Mouse (Mus musculus) liver, embryonic 11.5 days (tissue): ENCODE results near the gene Vgll1. TPM values are rescaled to one million over a fixed set of nuclear protein-coding genes. Genes with fewer than 3 reads are reported as not detected.
A peak's percentile ranks its signal among the peaks of the same experiment; 100 is the strongest.

ENCODE experiments used
- ATAC-seq: fragments of 200-750 bp; cut with Nextera tagmentation; replicated peaks from 2 replicates; pipeline ENCODE4 v1.8.0; 2017; ENCODE audit warnings: moderate number of reproducible peaks, mild to moderate bottlenecking, moderate TSS enrichment, moderate library complexity; ENCODE audit not compliant: low FRiP score
- DNase-seq: peaks from one replicate; pipeline ENCODE4 v3.0.0-alpha.2; 2017; ENCODE audit warnings: low spot score
- H3K27ac ChIP-seq: fragments of 300-500 bp; sonication (generic); 2 replicates; pipeline ENCODE4 v1.5.1; 2014; ENCODE audit warnings: mild to moderate bottlenecking, low read depth, low read length, control low read depth
- H3K27me3 ChIP-seq: fragments of 300-500 bp; sonication (generic); replicated peaks from 2 replicates; pipeline ENCODE4 v1.6.1; 2014; ENCODE audit warnings: low read length, mixed read lengths; ENCODE audit not compliant: control insufficient read depth, insufficient read depth
- H3K36me3 ChIP-seq: fragments of 300-500 bp; sonication (generic); 2 replicates; pipeline ENCODE4 v1.6.1; 2014; ENCODE audit warnings: mild to moderate bottlenecking, low read length, moderate library complexity, mixed read lengths; ENCODE audit not compliant: control insufficient read depth, insufficient read depth
- H3K4me1 ChIP-seq: fragments of 300-500 bp; sonication (generic); replicated peaks from 2 replicates; pipeline ENCODE4 v1.6.1; 2014; ENCODE audit warnings: low read length, mixed read lengths; ENCODE audit not compliant: control insufficient read depth, insufficient read depth
- H3K4me2 ChIP-seq: fragments of 300-500 bp; sonication (generic); 2 replicates; pipeline ENCODE4 v1.6.1; 2014; ENCODE audit warnings: mild to moderate bottlenecking, control low read depth, moderate library complexity
- H3K4me3 ChIP-seq: fragments of 300-500 bp; sonication (generic); 2 replicates; pipeline ENCODE4 v1.5.1; 2014; ENCODE audit warnings: low read depth, low read length, control low read depth
- H3K9ac ChIP-seq: fragments of 300-500 bp; sonication (generic); 2 replicates; pipeline ENCODE4 v1.6.1; 2014; ENCODE audit warnings: low read depth, low read length, control low read depth
- H3K9me3 ChIP-seq: fragments of 300-500 bp; sonication (generic); 2 replicates; pipeline ENCODE4 v1.6.1; 2016; ENCODE audit warnings: low read length, inconsistent platforms, mixed read lengths; ENCODE audit not compliant: control insufficient read depth
- WGBS: fragments of 180-500 bp; shearing (Covaris S2); extraction: QIAGEN DNeasy Blood & Tissue Kit; methylation state at CpG from one replicate; pipeline ENCODE4 v1.1.7; 2014; 5-methylcytosine and 5-hydroxymethylcytosine counted together
- polyA plus RNA-seq: library from polyadenylated mRNA; unstranded; fragments of >200 nt; fragmentation: Nextera tagmentation; extraction: Ambion mirVana; gene quantifications from 2 replicates; pipeline ENCODE4 v1.2.1, GENCODE M21; 2014

The Vgll1 gene
- polyA plus RNA-seq = not detected in 2 replicates

DNA sequence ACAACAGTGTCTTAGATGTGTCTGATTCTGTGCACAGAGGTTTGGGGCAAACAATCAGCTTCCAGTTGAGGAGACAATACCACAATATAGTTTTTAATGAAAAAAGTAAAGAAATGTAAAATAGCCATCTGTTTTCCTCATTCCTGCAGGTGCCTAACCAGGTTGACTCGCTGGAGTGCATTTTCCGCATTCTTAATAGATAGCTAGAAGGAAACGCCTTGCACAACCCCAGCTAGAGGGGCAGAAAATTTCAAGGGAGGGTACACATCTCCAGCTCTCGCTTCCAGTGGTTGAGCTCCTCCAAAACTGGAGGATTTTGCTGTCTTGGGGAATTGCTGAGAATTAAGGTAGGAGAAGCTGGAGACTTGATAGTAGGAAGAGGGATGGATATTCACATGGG lies at the start of gene Vgll1:
Vgll1 (plus strand) TSS at position 301 of the 400 bp plus-strand sequence.
- Histone ChIP-seq H3K36me3 (no peaks in the 10 kb centered on the region), H3K27me3 (no peaks in the 10 kb centered on the region), H3K4me2 (no peak within 1 kb of the TSS), H3K9me3 (no peaks in the 10 kb centered on the region), H3K4me3 (no peak within 1 kb of the TSS), H3K9ac (no peak within 1 kb of the TSS), H3K4me1 (no peaks in the 10 kb centered on the region), H3K27ac (no peak within 1 kb of the TSS)
- WGBS = 82% methylated on average over 4 of the region's 4 CpGs
- DNase-seq = no peak
- no peak for ATAC-seq

DNA sequence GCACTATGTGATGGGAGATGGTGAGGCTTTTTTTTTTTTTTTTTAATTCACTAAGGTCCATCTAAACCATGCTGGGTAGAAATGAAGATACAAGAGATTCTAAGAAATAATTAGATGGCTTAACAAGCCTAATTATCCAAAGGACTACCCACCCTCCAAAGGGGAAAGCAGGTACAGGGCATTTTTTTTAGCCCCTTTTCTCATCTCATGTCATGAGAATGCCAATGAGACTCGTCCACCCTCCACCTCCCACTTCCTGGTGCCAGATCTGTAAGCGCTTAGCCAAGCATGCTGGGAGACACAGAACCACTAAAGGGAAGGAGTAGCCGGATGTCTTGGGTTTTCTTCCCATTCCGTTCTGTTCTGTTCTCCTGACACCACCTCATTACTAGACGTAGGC lies 45.1 kb upstream of the Vgll1 start, which contains the start of gene Brs3:
Brs3 (plus strand) TSS at position 301 of the 400 bp plus-strand sequence.
- ATAC-seq (no peak), DNase-seq (no peak)
- Histone ChIP-seq H3K4me2 (no peak within 1 kb of the TSS), H3K36me3 (no peaks in the 10 kb centered on the region), H3K4me3 (no peak within 1 kb of the TSS), H3K4me1 (no peaks in the 10 kb centered on the region), H3K9me3 (no peaks in the 10 kb centered on the region), H3K27me3 (no peaks in the 10 kb centered on the region), H3K9ac (no peak within 1 kb of the TSS), H3K27ac (no peak within 1 kb of the TSS)
- 72% methylated on average over 5 of the region's 5 CpGs for WGBS

DNA sequence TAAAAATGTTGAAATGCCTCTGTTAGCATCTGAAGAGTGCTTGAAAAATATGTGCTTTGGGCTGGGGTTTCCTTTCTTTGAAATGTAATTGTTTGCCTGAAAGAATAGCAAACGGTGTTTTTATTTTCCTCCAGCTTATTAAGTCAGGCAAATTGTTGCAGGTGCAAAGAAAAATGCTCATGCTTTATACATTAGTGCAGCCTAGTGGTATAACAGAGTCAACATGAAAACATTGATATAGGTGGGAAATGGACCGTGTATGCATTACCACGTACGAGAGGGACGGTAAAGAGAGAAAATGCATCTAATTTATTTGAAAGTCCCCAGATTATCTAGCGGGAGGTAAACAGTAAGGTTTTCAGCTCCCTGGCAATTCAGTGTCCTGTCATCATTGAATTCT lies 44.0 kb upstream of the Vgll1 start:
- no peak for ATAC-seq
- no peaks in the 10 kb centered on the region for H3K9me3 ChIP-seq
- no peaks in the 10 kb centered on the region for H3K4me1 ChIP-seq
- H3K4me2 ChIP-seq = no peak overlapping the region
- DNase-seq = no peak
- H3K9ac ChIP-seq = no peak overlapping the region
- H3K36me3 ChIP-seq = no peaks in the 10 kb centered on the region
- no peaks in the 10 kb centered on the region for H3K27me3 ChIP-seq
- no peak overlapping the region for H3K27ac ChIP-seq
- WGBS = 84% methylated on average over 6 of the region's 6 CpGs
- H3K4me3 ChIP-seq = no peak overlapping the region

DNA sequence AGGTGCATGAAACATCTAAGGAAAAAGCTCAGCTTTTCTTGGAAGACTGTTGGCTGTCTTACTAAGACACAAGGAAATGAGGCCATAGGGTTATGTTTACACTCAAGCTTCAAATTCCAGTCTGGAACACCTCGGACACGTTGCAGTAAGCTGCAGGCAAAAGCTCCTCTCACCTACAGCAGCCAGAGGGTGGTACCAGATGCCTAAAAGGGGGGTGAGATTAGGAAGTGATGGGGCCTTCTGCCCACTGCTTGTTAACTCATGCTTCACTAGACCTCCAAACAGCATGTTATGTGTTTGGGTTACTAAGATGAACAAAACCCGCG lies 35.1 kb upstream of the Vgll1 start:
- Histone ChIP-seq H3K9me3 (no peaks in the 10 kb centered on the region), H3K27me3 (no peaks in the 10 kb centered on the region), H3K4me2 (peak overlapping the region; percentile 55), H3K36me3 (no peaks in the 10 kb centered on the region), H3K9ac (peak overlapping the region; percentile 74), H3K27ac (peak overlapping the region; percentile 80), H3K4me3 (peak overlapping the region; percentile 60), H3K4me1 (no peaks in the 10 kb centered on the region)
- DNase-seq (no peak), ATAC-seq (peak; percentile 46; the same call in 1 of the 2 replicates)
- 16% methylated on average over 4 of the region's 4 CpGs for WGBS

DNA sequence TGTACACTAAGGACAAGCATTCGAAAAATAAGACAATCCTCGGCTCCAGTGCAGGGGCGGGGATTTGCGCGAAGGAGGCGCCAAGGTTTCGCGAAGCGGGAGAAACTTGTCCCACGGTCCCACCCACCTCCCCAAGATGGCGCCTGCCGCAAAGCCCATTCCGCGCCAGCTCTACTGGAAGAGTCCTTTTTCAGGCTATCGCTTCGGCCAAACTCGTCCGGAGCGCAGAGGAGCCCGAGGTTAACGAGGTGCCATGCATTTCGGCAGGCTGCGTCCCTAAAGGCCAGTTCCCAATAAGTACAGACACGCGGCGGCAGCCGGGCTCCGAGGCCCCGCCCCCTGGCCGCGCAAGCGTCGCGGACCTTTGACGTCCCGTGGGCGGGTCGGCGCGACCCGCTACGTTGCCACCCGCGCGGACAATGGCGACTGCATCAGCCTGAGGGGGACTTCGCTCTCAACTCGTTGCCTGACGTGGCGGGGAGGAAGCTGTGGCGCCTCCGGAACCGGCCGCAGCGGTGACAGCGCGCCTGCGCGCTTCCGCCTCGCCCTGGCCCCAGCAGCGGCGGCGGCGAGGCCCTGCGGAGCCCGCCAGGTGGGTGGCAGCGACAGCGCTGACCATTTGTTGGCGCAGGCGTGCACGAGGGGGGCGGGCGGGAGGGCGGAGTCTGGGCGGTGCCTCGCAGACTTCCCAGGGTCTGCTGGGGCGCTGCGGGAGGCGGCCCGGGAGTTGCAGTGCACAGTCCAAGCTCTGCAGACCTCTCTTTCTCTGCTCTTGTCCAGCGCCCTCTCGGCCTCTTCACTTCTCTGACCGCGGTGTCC lies 34.5 kb upstream of the Vgll1 start, which contains the start of gene Htatsf1:
Htatsf1 (plus strand) TSS at position 410 of the 819 bp plus-strand sequence.
- 14% methylated on average over 68 of the region's 85 CpGs for WGBS
- H3K36me3 ChIP-seq = no peaks in the 10 kb centered on the region
- H3K27me3 ChIP-seq = no peaks in the 10 kb centered on the region
- peak within 1 kb of the TSS; percentile 60 for H3K4me3 ChIP-seq
- peak within 1 kb of the TSS; percentile 80 for H3K27ac ChIP-seq
- H3K4me2 ChIP-seq = peak within 1 kb of the TSS; percentile 55
- H3K9me3 ChIP-seq = no peaks in the 10 kb centered on the region
- peak; percentile 79 for DNase-seq
- no peaks in the 10 kb centered on the region for H3K4me1 ChIP-seq
- peak; percentile 97 for ATAC-seq
- H3K9ac ChIP-seq = peak within 1 kb of the TSS; percentile 74

DNA sequence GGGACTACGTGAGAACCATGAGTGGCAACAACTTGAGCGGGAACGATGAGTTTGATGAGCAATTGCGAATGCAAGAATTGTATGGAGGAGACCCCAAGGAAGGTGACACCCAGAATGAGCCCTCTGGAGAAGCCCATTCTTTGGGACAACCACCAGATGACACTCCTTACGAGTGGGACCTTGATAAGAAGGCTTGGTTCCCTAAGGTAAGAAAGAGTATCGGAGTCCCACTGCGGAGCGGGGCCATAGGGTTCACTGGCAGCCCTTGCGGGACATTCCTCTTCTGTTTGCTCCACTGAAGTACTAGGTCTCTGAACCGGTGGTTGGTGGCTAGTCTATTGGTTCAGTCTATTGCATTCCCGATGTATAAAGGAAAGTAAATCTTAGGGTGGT lies 33.9 kb upstream of the Vgll1 start:
- Histone ChIP-seq H3K36me3 (no peaks in the 10 kb centered on the region), H3K9ac (peak overlapping the region; percentile 74), H3K4me2 (peak overlapping the region; percentile 53), H3K4me1 (no peaks in the 10 kb centered on the region), H3K4me3 (peak overlapping the region; percentile 60), H3K27ac (no peak overlapping the region), H3K27me3 (no peaks in the 10 kb centered on the region), H3K9me3 (no peaks in the 10 kb centered on the region)
- WGBS = 19% methylated on average over 11 of the region's 11 CpGs
- ATAC-seq (peak; percentile 30; the same call in 1 of the 2 replicates), DNase-seq (no peak)

DNA sequence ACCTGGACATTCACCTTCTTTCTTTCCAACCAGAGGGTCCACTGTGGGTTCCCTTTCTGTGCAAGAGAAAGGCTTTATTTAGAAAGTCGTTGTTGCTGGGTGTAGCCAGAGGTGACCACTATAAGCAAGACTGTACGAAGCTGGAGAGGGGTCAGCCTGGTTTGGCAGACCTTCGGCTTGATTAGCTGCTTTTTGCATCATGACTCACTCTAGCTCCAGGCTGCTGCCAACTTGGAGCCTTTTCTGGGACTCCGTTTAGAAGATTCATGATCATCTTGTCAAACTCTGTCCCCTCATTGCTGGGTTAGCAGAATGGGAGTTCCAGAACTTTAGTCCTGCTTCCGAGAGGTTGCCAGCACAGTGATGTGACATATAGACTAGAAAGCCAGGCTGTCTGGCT lies 6.4 kb upstream of the Vgll1 start:
- H3K9ac ChIP-seq = no peak overlapping the region
- no peak overlapping the region for H3K4me2 ChIP-seq
- H3K4me3 ChIP-seq = no peak overlapping the region
- WGBS = 69% methylated on average over 5 of the region's 5 CpGs
- DNase-seq (no peak), ATAC-seq (no peak)
- H3K36me3 ChIP-seq = no peaks in the 10 kb centered on the region
- H3K27ac ChIP-seq = no peak overlapping the region
- H3K27me3 ChIP-seq = no peaks in the 10 kb centered on the region
- no peaks in the 10 kb centered on the region for H3K9me3 ChIP-seq
- H3K4me1 ChIP-seq = no peaks in the 10 kb centered on the region

DNA sequence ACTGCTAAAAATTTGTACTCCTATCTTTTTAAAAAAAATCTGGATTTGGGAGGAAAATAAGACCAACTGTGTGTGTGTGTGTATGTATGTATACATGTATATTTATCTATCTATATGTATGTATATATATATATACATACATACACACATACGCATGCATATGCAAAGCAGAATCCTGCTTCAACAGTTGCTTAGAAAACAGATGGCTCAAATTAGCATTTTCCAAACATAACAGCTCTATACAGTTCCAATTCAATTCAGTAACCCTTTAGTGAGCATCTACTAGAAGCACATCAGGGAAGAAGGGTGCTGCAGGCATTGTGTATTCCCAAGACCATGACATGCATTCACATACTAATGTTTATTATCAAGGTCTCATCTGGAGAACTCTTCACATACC lies 15.5 kb downstream of the Vgll1 start:
- no peak overlapping the region for H3K4me2 ChIP-seq
- no peak for DNase-seq
- H3K27me3 ChIP-seq = no peaks in the 10 kb centered on the region
- H3K9me3 ChIP-seq = no peaks in the 10 kb centered on the region
- no peak for ATAC-seq
- H3K9ac ChIP-seq = no peak overlapping the region
- 85% methylated on average over 1 of the region's 1 CpGs for WGBS
- no peak overlapping the region for H3K4me3 ChIP-seq
- no peak overlapping the region for H3K27ac ChIP-seq
- H3K36me3 ChIP-seq = no peaks in the 10 kb centered on the region
- no peaks in the 10 kb centered on the region for H3K4me1 ChIP-seq

DNA sequence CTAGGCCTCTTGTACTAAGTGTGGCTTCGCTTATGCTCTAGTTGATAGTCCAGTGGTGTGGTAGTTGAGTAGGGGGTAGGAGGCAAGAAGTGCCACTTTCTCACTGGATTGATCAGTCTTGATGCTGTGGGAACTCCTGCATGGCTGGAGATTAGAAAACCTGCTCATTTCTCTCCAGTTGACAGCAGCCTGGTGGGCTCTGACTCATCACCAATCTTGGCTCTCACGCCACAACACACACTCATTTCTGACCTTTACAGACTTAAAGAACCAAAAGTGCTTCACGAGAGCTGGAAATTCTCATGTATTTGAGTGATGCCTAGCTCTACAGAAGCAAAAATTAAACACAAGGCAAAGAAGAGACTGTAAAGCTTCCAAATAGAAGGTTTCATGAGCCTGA lies 19.1 kb downstream of the Vgll1 start:
- no peak for ATAC-seq
- Histone ChIP-seq H3K4me2 (no peak overlapping the region), H3K27ac (no peak overlapping the region), H3K4me1 (no peaks in the 10 kb centered on the region), H3K36me3 (no peaks in the 10 kb centered on the region), H3K4me3 (no peak overlapping the region), H3K27me3 (no peaks in the 10 kb centered on the region), H3K9ac (no peak overlapping the region), H3K9me3 (no peaks in the 10 kb centered on the region)
- no peak for DNase-seq
- 75% methylated on average over 3 of the region's 3 CpGs for WGBS
